In the genomic region with DNA sequence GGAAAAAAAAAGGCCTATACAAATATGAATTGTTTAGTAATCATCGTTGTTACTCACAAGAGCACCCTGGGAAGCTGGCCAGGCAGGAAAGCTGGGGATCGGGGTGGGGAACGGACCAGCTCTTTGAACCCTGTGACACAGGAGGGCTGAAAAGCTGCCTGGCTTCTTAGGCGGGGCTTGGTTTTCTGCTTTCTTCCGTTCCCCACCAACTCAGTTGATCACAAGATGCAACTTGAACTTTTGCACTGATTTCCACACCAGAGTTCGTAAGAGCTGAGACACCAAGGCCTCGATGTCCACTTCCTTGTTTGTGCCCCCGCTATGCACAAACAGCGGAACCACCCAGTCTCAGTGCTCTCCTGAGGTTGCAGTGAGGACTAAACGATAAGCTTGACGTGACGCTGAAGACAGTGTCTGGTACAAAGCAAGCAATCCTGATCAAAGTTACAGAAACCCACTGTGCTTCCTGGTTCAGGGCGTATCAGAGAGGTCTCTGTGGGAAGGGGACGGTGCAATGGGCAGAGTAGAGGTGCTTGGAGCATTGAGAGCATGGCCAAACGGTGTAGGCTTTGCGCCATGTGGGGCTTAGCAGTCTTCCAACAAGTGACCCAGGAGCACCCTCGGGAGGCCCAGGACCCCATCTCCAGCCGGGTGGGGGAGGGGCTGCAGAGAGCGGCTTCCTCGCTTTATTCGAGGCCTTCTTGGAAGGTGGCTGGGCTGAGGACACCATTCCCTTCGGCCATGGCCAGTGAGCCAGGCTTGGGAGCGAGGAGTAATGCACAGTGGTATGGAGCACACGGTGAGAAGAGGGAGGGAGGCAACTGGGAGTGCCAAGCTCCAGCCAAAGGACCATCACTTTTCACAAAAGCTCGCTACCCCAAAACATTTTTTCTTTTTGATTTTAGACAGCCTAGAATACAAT, we compare ENCODE assay signal across 8 mouse cellular contexts. TPM values are rescaled to one million over a fixed set of nuclear protein-coding genes. Genes with fewer than 3 reads are reported as not detected.
DNase-seq lines count a peak whose midpoint lies in the region; ATAC-seq and TF ChIP-seq lines count a peak whose summit lies in the region.

No protein-coding gene starts in this region.

- no peaks in the 10 kb centered on the region for H3K27me3 ChIP-seq in thymus, adult 2 months (ENCODE audit: control insufficient read depth, insufficient read depth, low read length)
- no peaks in the 10 kb centered on the region for H3K27me3 ChIP-seq in forebrain, embryonic 15.5 days

- no peak overlapping the region for H3K4me3 ChIP-seq in cortical plate, adult 2 months (ENCODE audit: insufficient read depth, low read length)
- H3K4me3 ChIP-seq in lung, adult 2 months (replicated peaks; ENCODE audit: extremely low read depth, low read depth, low read length), result no peak overlapping the region
- peak overlapping the region; percentile 24 for H3K4me3 ChIP-seq in thymus, adult 2 months (ENCODE audit: control insufficient read depth, insufficient read depth, low read length)
- no peak overlapping the region for H3K4me3 ChIP-seq in forebrain, embryonic 15.5 days

- H3K4me1 ChIP-seq in cortical plate, adult 2 months (ENCODE audit: control insufficient read depth, insufficient read depth, low read length), result no peaks in the 10 kb centered on the region
- peaks cover 38% of the 10 kb centered on the region for H3K4me1 ChIP-seq in lung, adult 2 months (ENCODE audit: control insufficient read depth, insufficient read depth, low read length)
- H3K4me1 ChIP-seq in thymus, adult 2 months (replicated peaks; ENCODE audit: control insufficient read depth, insufficient read depth, low read length), result peaks cover 37% of the 10 kb centered on the region
- H3K4me1 ChIP-seq in forebrain, embryonic 15.5 days, result peaks cover 6% of the 10 kb centered on the region; the same call in 1 of the 2 replicates

- H3K9me3 ChIP-seq in forebrain, embryonic 15.5 days, result no peaks in the 10 kb centered on the region

- DNase-seq in urinary bladder, postnatal 14 days (ENCODE audit: low spot score), result peak; percentile 84
- DNase-seq in urinary bladder, adult 2 months (ENCODE audit: low spot score), result no peak
- peak; percentile 69 for DNase-seq in lung, adult 2 months
- DNase-seq in thymus, adult 2 months, result peak; percentile 59
- no peak for DNase-seq in ovary, postnatal 36 days (ENCODE audit: low spot score)

- no peak for TF ChIP-seq POLR2A in cortical plate, adult 2 months (IDR thresholded peaks at IDR 0.05; ENCODE audit: extremely low read depth, insufficient read depth, low read length)
- peak; percentile 38; the same call in 1 of the 2 replicates for TF ChIP-seq POLR2A in lung, adult 2 months (IDR thresholded peaks at IDR 0.05; ENCODE audit: borderline replicate concordance, extremely low read depth, low read depth, low read length)
- no peak for TF ChIP-seq POLR2A in thymus, adult 2 months (IDR thresholded peaks at IDR 0.05; ENCODE audit: control insufficient read depth, extremely low read depth, insufficient read depth, low read length, poor library complexity)

- no peak for TF ChIP-seq CTCF in cortical plate, adult 2 months (IDR thresholded peaks at IDR 0.05; ENCODE audit: extremely low read depth, insufficient read depth, low read length)
- no peak for TF ChIP-seq CTCF in lung, adult 2 months (IDR thresholded peaks at IDR 0.05; ENCODE audit: insufficient read depth, low read length)
- no peak for TF ChIP-seq CTCF in thymus, adult 2 months (IDR thresholded peaks at IDR 0.05; ENCODE audit: borderline replicate concordance, control insufficient read depth, extremely low read depth, insufficient read depth, low read length, poor library complexity)

- H3K4me2 ChIP-seq in forebrain, embryonic 15.5 days (replicated peaks), result no peak overlapping the region

- H3K27ac ChIP-seq in cortical plate, adult 2 months (ENCODE audit: insufficient read depth, low read length), result peak overlapping the region; percentile 71
- peak overlapping the region; percentile 9 for H3K27ac ChIP-seq in thymus, adult 2 months (ENCODE audit: control insufficient read depth, insufficient read depth, low read length)
- no peak overlapping the region; the same call in 1 of the 2 replicates for H3K27ac ChIP-seq in forebrain, embryonic 15.5 days (replicated peaks)

- H3K36me3 ChIP-seq in thymus, adult 2 months (ENCODE audit: control insufficient read depth, insufficient read depth, low read length), result no peaks in the 10 kb centered on the region
- no peaks in the 10 kb centered on the region for H3K36me3 ChIP-seq in forebrain, embryonic 15.5 days

- H3K9ac ChIP-seq in forebrain, embryonic 15.5 days (replicated peaks), result no peak overlapping the region

- peak; percentile 31 for ATAC-seq in inflammation-experienced regulatory T-cells, adult 6 months
- no peak for ATAC-seq in forebrain, embryonic 15.5 days (replicated peaks)

- 40% methylated on average over 25 of the region's 25 CpGs for WGBS in lung, adult 2 months
- 46% methylated on average over 25 of the region's 25 CpGs for WGBS in thymus, adult 2 months
- WGBS in forebrain, embryonic 15.5 days, result 79% methylated on average over 25 of the region's 25 CpGs

RNA-seq across cellular contexts. Expression of gene Tubd1, which starts 34.3 kb away (rescaled TPM):
- polyA plus RNA-seq in urinary bladder, adult 2 months (2012; rRNA removed), result 6.5 and 7.9 TPM in 2 replicates
- polyA plus RNA-seq in cortical plate, adult 2 months (2012; rRNA removed), result 6.6 and 6.7 TPM in 2 replicates
- polyA plus RNA-seq in inflammation-experienced regulatory T-cells, adult 6 months (2017; shearing (Covaris generic)), result 1 to 10 TPM; 4.8 to 8.2 (median 5.6) TPM
- 2.6 and 4.0 TPM in 2 replicates for polyA plus RNA-seq in lung, adult 2 months (2012; rRNA removed)
- polyA plus RNA-seq in thymus, adult 2 months (2012; rRNA removed), result 5.7 and 5.9 TPM in 2 replicates
- 8.8 and 8.9 TPM in 2 replicates for polyA plus RNA-seq in forebrain, embryonic 15.5 days (2015; fragmentation: Nextera tagmentation; extraction: Ambion mirVana)

RNA-seq across cellular contexts. Expression of gene Rps6kb1, which starts 34.5 kb away (rescaled TPM):
- polyA plus RNA-seq in urinary bladder, adult 2 months (2012; rRNA removed), result 17.4 and 17.9 TPM in 2 replicates
- 24.7 and 25.3 TPM in 2 replicates for polyA plus RNA-seq in cortical plate, adult 2 months (2012; rRNA removed)
- polyA plus RNA-seq in inflammation-experienced regulatory T-cells, adult 6 months (2017; shearing (Covaris generic)), result 10 to 100 TPM; 56.3 to 59.1 (median 57.3) TPM
- polyA plus RNA-seq in lung, adult 2 months (2012; rRNA removed), result 5.3 and 7.4 TPM in 2 replicates
- 12.2 and 12.3 TPM in 2 replicates for polyA plus RNA-seq in thymus, adult 2 months (2012; rRNA removed)
- polyA plus RNA-seq in forebrain, embryonic 15.5 days (2015; fragmentation: Nextera tagmentation; extraction: Ambion mirVana), result 63.1 and 63.8 TPM in 2 replicates

Comparison
In these comparisons a context has a peak if more than half of its experiments do, and no peak if none do; other contexts are left out.
1. DNase-seq: peak in urinary bladder, postnatal 14 days (single experiment), lung, adult 2 months (single experiment) and thymus, adult 2 months (single experiment); none in urinary bladder, adult 2 months (single experiment) and ovary, postnatal 36 days (single experiment).